Mouse (Mus musculus) stomach, embryonic 15.5 days (tissue): ENCODE results near the gene Fam19a1. TPM values are rescaled to one million over a fixed set of nuclear protein-coding genes. Genes with fewer than 3 reads are reported as not detected.

Source experiments
- ATAC-seq: fragments of 200-750 bp; cut with Nextera tagmentation; 2 replicates; pipeline ENCODE4 v1.8.0; 2017; ENCODE audit warnings: low read depth, moderate number of reproducible peaks, moderate TSS enrichment; ENCODE audit not compliant: insufficient read depth, low FRiP score
- H3K27ac ChIP-seq: fragments of 300-500 bp; sonication (generic); 2 replicates; pipeline ENCODE4 v1.5.1; 2015; ENCODE audit warnings: mild to moderate bottlenecking, inconsistent platforms
- H3K27me3 ChIP-seq: fragments of 300-500 bp; sonication (generic); replicated peaks from 2 replicates; pipeline ENCODE4 v1.6.1; 2015; ENCODE audit warnings: inconsistent platforms
- H3K36me3 ChIP-seq: fragments of 300-500 bp; sonication (generic); 2 replicates; pipeline ENCODE4 v1.6.1; 2015; ENCODE audit warnings: inconsistent platforms
- H3K4me1 ChIP-seq: fragments of 300-500 bp; sonication (generic); 2 replicates; pipeline ENCODE4 v1.6.1; 2015; ENCODE audit warnings: inconsistent platforms
- H3K4me2 ChIP-seq: fragments of 300-500 bp; sonication (generic); 2 replicates; pipeline ENCODE4 v1.6.1; 2015; ENCODE audit warnings: mild to moderate bottlenecking, inconsistent platforms
- H3K4me3 ChIP-seq: fragments of 300-500 bp; sonication (generic); replicated peaks from 2 replicates; pipeline ENCODE4 v1.5.1; 2015; ENCODE audit warnings: inconsistent platforms
- H3K9ac ChIP-seq: fragments of 300-500 bp; sonication (generic); 2 replicates; pipeline ENCODE4 v1.6.1; 2015; ENCODE audit warnings: inconsistent platforms
- H3K9me3 ChIP-seq: fragments of 300-500 bp; sonication (generic); 2 replicates; pipeline ENCODE4 v1.6.1; 2016; ENCODE audit warnings: inconsistent platforms
- WGBS: fragments of 180-500 bp; shearing (Covaris S2); methylation state at CpG from one replicate; pipeline ENCODE4 v1.1.7; 2015; 5-methylcytosine and 5-hydroxymethylcytosine counted together
- polyA plus RNA-seq: library from polyadenylated mRNA; unstranded; fragments of >200 nt; fragmentation: Nextera tagmentation; extraction: Ambion mirVana; gene quantifications from 2 replicates; pipeline ENCODE4 v1.2.1, GENCODE M21; 2015

Gene Fam19a1
- polyA plus RNA-seq = 7.5 and 8.2 TPM in 2 replicates

DNA sequence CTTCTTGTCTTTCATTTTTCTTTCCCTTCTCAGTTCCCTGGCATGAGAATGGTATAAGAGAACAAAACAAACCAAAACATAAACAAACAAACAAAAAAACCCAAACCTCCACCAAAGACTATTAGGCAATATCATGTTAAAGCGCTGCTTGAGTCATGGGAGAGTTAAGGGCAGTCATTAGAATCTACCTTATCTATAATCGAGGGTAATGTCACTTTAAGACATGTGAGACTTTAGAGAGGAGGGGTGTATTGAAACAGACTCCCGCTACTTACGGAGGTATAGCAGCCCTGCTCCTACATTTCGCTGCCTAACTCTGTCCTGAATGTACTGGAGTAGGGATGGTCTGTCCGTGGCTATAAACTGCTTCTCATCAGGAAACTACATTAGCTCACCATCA, at the start of gene Fam19a1:
Gene Fam19a1 (plus strand): TSS at position 301 of the 400 bp plus-strand sequence.
- no peak within 1 kb of the TSS for H3K27ac ChIP-seq
- H3K9me3 ChIP-seq = no peaks in the 10 kb centered on the region
- H3K27me3 ChIP-seq = no peaks in the 10 kb centered on the region
- no peaks in the 10 kb centered on the region for H3K36me3 ChIP-seq
- WGBS = 20% methylated on average over 6 of the region's 6 CpGs
- H3K9ac ChIP-seq = no peak within 1 kb of the TSS
- H3K4me1 ChIP-seq = peaks cover 10% of the 10 kb centered on the region; the same call in 1 of the 2 replicates
- H3K4me2 ChIP-seq = peak within 1 kb of the TSS; percentile 39
- H3K4me3 ChIP-seq = peak within 1 kb of the TSS; percentile 31
- ATAC-seq = no peak

- Histone ChIP-seq H3K4me1 (no peaks in the 10 kb centered on the region), H3K27ac (no peak overlapping the region), H3K36me3 (no peaks in the 10 kb centered on the region), H3K4me2 (no peak overlapping the region), H3K9me3 (no peaks in the 10 kb centered on the region), H3K4me3 (no peak overlapping the region), H3K27me3 (no peaks in the 10 kb centered on the region), H3K9ac (no peak overlapping the region)
- ATAC-seq = no peak
- WGBS = 76% methylated on average over 4 of the region's 4 CpGs
These were observed 41.9 kb upstream of the Fam19a1 start for GRCm38 (mm10) chr6:96071080-96071479.

DNA sequence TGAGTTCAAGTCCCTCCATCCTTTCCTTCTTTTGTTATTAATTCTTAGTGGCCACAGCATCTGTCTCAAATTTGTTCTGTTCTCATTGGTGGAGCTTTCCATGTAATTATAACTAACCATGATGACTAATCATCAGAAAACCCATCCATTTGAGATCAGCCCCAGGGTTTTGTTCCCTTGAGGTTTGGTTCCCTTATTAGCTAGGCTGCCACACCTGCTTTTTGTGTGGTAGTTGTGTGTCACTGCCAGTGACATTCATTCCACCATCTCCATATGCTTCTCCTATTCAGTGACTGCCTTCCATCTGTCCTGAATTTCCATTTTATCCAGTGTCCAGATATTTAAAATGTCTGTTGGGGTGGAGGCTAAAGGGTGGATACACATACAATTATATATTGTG, 41.4 kb upstream of the Fam19a1 start:
- no peaks in the 10 kb centered on the region for H3K4me1 ChIP-seq
- no peaks in the 10 kb centered on the region for H3K36me3 ChIP-seq
- no peaks in the 10 kb centered on the region for H3K9me3 ChIP-seq
- H3K27ac ChIP-seq = no peak overlapping the region
- no peak for ATAC-seq
- no peak overlapping the region for H3K4me2 ChIP-seq
- H3K27me3 ChIP-seq = no peaks in the 10 kb centered on the region
- H3K9ac ChIP-seq = no peak overlapping the region
- no peak overlapping the region for H3K4me3 ChIP-seq

DNA sequence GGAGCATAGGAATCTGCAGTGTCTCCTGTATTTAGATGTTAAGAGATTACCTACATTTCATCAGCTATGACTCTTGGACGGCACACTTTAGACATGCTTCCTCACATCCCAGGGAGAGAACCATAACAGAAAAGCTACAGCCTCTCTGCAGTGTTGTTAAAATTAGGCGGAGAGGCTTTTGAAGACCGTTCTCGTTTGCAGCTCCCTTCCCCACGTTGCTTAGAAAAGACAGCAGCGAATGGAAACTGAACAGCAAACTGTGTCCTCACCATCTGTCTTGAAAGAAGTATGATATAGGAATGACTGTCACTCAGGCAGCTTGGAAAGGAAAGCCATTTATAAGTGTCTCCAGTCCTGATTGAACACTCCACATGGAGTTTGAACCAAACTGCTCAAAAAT, 23.0 kb upstream of the Fam19a1 start:
- Histone ChIP-seq H3K9ac (no peak overlapping the region), H3K27ac (no peak overlapping the region), H3K4me2 (no peak overlapping the region), H3K9me3 (no peaks in the 10 kb centered on the region), H3K4me3 (no peak overlapping the region), H3K27me3 (no peaks in the 10 kb centered on the region), H3K36me3 (no peaks in the 10 kb centered on the region), H3K4me1 (no peaks in the 10 kb centered on the region)
- WGBS = 85% methylated on average over 6 of the region's 6 CpGs
- no peak for ATAC-seq

DNA sequence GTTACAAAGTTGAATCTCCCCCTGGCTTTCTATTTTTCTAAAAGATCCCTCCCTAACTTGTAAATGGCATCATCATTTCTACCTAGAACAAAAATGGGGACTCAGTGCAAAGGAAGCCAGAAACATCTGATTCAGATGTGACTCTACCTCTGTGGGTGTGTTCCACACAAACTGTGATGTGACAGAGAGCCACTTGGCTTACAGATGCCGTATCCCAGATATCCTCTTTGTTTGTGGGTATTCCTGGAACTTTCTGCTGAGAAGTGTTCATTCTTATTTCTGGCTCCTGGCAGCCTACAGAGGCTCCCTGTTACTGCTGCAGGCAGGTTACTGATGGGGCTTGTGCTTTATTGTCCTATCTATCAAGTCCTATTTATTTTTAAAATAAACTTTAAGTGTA, 19.2 kb upstream of the Fam19a1 start:
- no peaks in the 10 kb centered on the region for H3K4me1 ChIP-seq
- ATAC-seq = no peak
- 74% methylated on average over 1 of the region's 1 CpGs for WGBS
- H3K27ac ChIP-seq = no peak overlapping the region
- H3K9ac ChIP-seq = no peak overlapping the region
- no peaks in the 10 kb centered on the region for H3K27me3 ChIP-seq
- H3K9me3 ChIP-seq = no peaks in the 10 kb centered on the region
- H3K4me3 ChIP-seq = no peak overlapping the region
- H3K4me2 ChIP-seq = no peak overlapping the region
- H3K36me3 ChIP-seq = no peaks in the 10 kb centered on the region

DNA sequence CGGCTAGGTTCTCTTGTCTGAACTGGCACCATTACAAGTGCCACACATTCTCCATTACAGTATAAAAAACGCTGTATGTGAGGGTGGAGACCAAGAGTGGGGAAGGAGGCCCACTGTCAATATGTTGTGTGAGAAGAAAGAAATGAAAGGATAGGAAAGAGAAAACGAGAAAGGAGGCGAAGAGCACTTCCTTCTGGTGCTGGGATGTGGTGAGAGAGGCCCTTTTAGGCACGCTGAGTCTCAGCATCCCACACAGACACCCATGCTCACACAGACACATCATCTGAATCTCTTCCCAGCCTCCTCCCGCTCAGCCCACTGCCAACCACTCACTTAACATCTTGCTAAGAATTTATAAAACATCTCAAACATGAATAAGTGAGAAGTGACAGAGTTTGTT, 14.7 kb upstream of the Fam19a1 start:
- H3K36me3 ChIP-seq = no peaks in the 10 kb centered on the region
- WGBS = 79% methylated on average over 6 of the region's 6 CpGs
- H3K4me1 ChIP-seq = no peaks in the 10 kb centered on the region
- no peaks in the 10 kb centered on the region for H3K27me3 ChIP-seq
- no peak for ATAC-seq
- H3K4me3 ChIP-seq = no peak overlapping the region
- no peaks in the 10 kb centered on the region for H3K9me3 ChIP-seq
- no peak overlapping the region for H3K9ac ChIP-seq
- no peak overlapping the region for H3K27ac ChIP-seq
- H3K4me2 ChIP-seq = no peak overlapping the region

- Histone ChIP-seq H3K27me3 (no peaks in the 10 kb centered on the region), H3K4me1 (peaks cover 3% of the 10 kb centered on the region; the same call in 1 of the 2 replicates), H3K27ac (no peak overlapping the region), H3K9me3 (no peaks in the 10 kb centered on the region), H3K36me3 (no peaks in the 10 kb centered on the region), H3K4me3 (no peak overlapping the region), H3K9ac (no peak overlapping the region), H3K4me2 (no peak overlapping the region)
- 69% methylated on average over 1 of the region's 1 CpGs for WGBS
- ATAC-seq = no peak
These were observed 1.3 kb upstream of the Fam19a1 start for GRCm38 (mm10) chr6:96111656-96112055.

DNA sequence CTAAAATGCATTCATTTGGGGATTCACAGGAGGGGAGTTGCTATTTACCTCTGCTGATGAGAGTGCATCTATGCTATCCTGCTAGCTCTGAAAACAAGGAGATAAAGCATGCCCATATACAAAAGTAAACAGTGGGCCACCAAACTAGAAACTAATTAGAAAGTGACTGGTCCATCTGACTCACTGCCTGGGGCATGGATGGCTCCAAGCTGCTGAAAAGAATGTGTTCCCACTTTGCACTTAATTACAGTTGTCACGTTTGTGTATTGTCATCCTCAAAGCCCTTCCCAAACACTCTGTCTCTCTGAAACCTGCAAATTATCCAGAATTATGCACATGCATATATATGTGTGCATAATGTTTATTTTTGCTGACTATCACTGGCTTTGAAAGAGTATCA, 1.2 kb downstream of the Fam19a1 start:
- Histone ChIP-seq H3K4me3 (peak overlapping the region; percentile 1; the same call in 1 of the 2 replicates), H3K27ac (no peak overlapping the region), H3K4me2 (peak overlapping the region; percentile 19; the same call in 1 of the 2 replicates), H3K9me3 (no peaks in the 10 kb centered on the region), H3K9ac (no peak overlapping the region), H3K27me3 (no peaks in the 10 kb centered on the region), H3K36me3 (no peaks in the 10 kb centered on the region), H3K4me1 (peaks cover 10% of the 10 kb centered on the region; the same call in 1 of the 2 replicates)
- ATAC-seq = no peak
- 26% methylated on average over 1 of the region's 1 CpGs for WGBS

GRCm38 (mm10) chr6:96116148-96116533, 3.2 kb downstream of the Fam19a1 start:
- no peak; the same call in 1 of the 2 replicates for ATAC-seq
- H3K4me3 ChIP-seq = peak overlapping the region; percentile 58
- peaks cover 10% of the 10 kb centered on the region; the same call in 1 of the 2 replicates for H3K4me1 ChIP-seq
- peak overlapping the region; percentile 52 for H3K9ac ChIP-seq
- H3K27ac ChIP-seq = peak overlapping the region; percentile 51; the same call in 1 of the 2 replicates
- H3K27me3 ChIP-seq = no peaks in the 10 kb centered on the region
- H3K4me2 ChIP-seq = peak overlapping the region; percentile 91
- no peaks in the 10 kb centered on the region for H3K36me3 ChIP-seq
- 5% methylated on average over 6 of the region's 6 CpGs for WGBS
- no peaks in the 10 kb centered on the region for H3K9me3 ChIP-seq

DNA sequence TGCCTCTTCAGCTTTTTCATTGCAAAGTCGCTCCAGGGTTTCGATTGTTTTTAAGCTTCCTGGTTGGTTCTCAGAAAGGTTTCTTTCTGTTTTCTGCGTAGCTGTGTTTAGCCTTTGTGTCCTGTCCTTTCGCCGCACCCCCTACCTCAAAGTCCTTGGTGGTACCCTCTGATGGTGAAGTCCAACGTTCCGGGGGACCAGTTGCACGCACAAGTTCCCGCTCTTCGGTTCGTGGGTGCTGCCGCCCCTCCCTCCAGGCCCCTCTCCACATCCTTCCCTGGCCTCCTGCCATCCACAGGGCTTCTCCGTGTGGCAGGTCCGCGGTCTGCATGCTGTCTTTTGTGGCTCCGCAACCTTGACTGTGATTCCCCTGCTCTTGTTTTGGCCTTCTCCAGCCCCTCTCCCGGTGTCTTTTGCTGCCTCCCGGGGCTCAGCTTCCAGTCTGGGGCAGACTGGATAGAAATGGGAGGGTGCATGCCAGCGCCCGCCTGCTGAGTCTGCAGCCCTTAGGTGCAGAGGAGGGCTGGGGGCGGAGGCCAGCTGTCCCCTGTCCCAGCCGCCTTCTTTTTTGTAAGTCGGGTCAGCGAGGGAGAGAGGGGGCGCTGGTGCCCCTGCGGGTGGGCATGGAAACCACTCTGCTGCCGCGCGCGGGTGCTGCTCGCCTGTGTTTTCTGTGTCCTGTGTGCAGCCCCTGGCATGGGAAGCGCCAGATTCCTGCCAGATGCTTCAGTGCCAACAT, 3.7 kb downstream of the Fam19a1 start:
- H3K9ac ChIP-seq = peak overlapping the region; percentile 52
- H3K4me1 ChIP-seq = peaks cover 10% of the 10 kb centered on the region; the same call in 1 of the 2 replicates
- no peaks in the 10 kb centered on the region for H3K27me3 ChIP-seq
- WGBS = under 1% methylated on average over 32 of the region's 32 CpGs
- peak overlapping the region; percentile 51; the same call in 1 of the 2 replicates for H3K27ac ChIP-seq
- H3K9me3 ChIP-seq = no peaks in the 10 kb centered on the region
- peak; percentile 71 for ATAC-seq
- no peaks in the 10 kb centered on the region for H3K36me3 ChIP-seq
- H3K4me2 ChIP-seq = peak overlapping the region; percentile 91
- peak overlapping the region; percentile 58 for H3K4me3 ChIP-seq

DNA sequence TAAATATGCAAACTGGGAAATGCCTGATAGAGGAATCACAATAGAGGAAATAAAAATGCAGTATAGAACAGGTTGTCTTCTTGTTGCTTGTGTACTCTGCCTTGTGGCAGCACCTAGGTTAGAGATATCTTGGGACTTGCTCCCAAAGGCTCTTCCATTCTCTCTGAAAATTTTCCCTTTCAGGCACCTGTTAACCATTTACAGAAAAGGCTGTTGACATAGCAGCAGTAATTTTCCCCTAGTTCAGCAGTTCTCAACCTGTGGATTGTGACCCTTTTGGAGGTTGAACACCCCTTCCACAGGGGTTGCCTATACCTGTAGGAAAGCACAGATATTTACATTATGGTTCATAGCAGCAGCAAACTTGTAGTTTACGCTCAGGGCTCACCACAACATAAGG, 30.4 kb downstream of the Fam19a1 start:
- WGBS = 78% methylated on average over 1 of the region's 1 CpGs
- Histone ChIP-seq H3K9me3 (no peaks in the 10 kb centered on the region), H3K4me3 (no peak overlapping the region), H3K4me2 (no peak overlapping the region), H3K36me3 (no peaks in the 10 kb centered on the region), H3K9ac (no peak overlapping the region), H3K27me3 (no peaks in the 10 kb centered on the region), H3K27ac (no peak overlapping the region), H3K4me1 (peaks cover 3% of the 10 kb centered on the region; the same call in 1 of the 2 replicates)
- no peak for ATAC-seq

DNA sequence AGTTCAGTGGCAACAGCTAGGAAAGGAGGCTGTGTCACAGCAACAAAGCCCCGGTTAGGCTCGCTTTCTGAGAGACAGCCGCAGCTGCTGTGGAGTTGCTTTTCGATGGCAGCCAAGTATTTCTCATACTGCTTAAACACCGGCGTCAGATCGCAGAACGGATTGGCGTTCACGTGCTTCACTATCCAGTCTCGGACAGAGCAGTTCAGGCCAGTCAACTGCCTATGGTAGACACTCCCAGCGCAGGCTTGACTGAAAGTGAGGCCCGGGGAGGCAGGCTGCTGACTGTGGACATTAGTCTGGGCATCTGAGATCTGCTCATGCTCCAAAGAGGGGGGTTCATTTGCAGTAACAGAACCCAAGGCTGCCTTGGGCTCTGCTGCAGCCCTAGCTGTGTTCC, 52.4 kb downstream of the Fam19a1 start:
- no peak overlapping the region for H3K27ac ChIP-seq
- no peaks in the 10 kb centered on the region for H3K9me3 ChIP-seq
- H3K36me3 ChIP-seq = no peaks in the 10 kb centered on the region
- WGBS = 89% methylated on average over 13 of the region's 13 CpGs
- H3K4me1 ChIP-seq = no peaks in the 10 kb centered on the region
- no peaks in the 10 kb centered on the region for H3K27me3 ChIP-seq
- H3K4me2 ChIP-seq = no peak overlapping the region
- no peak overlapping the region for H3K9ac ChIP-seq
- no peak for ATAC-seq
- no peak overlapping the region for H3K4me3 ChIP-seq
